Mouse (Mus musculus): ENCODE measurements around the gene Pgpep1. TPM values are rescaled to one million over a fixed set of nuclear protein-coding genes. Genes with fewer than 3 reads are reported as not detected.

Pgpep1 gene
- total and polyA plus RNA-seq, 3 experiments = 3.3 to 16.6 (median 9.4) TPM

DNA sequence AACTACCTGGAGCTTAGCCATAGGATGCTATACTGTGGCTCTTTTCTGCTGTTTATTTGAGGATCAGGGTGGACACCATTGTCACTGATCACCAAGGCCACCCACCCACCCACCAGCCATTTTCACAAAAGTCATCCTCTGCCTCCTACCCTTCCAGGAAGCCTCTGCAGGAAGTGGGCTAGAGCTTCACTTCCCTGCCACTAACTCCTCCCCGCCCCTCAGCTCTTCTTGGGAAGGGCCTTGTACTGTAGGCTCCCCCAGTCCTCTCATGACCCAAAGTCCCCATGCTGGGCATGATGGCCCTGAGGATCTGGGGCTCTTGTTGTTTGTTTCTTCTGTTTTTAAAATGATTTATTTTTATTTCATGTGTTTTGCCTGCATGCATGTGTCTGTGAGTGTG is 15.1 kb upstream of the Pgpep1 start:
- H3K27me3 ChIP-seq (ENCODE audit: insufficient read depth, low read length) = no peaks in the 10 kb centered on the region
- H3K36me3 ChIP-seq (replicated peaks) = peaks cover 63% of the 10 kb centered on the region
- peak overlapping the region; percentile 76; the same call in 1 of the 2 replicates for H3K4me3 ChIP-seq (ENCODE audit: low read depth, low read length)
- H3K9me3 ChIP-seq (replicated peaks) = no peaks in the 10 kb centered on the region
- TF ChIP-seq TAL1 (conservative IDR thresholded peaks at IDR 0.05; ENCODE audit: low read depth, low read length) = no peak
- no peak for TF ChIP-seq GATA2 (IDR thresholded peaks at IDR 0.05; ENCODE audit: borderline replicate concordance, low read depth, low read length)
- TF ChIP-seq POLR2AphosphoS5 (IDR thresholded peaks at IDR 0.05; ENCODE audit: insufficient replicate concordance, low read depth, low read length) = no peak
- TF ChIP-seq GATA1 (IDR thresholded peaks at IDR 0.05; ENCODE audit: borderline replicate concordance, low read length) = no peak
- no peak for TF ChIP-seq CTCF (IDR thresholded peaks at IDR 0.05; ENCODE audit: low read depth, low read length)
- H3K4me1 ChIP-seq (ENCODE audit: insufficient read depth, low read depth, low read length) = peaks cover 82% of the 10 kb centered on the region
- no peak for ATAC-seq (ENCODE audit: extremely low read depth, insufficient number of reproducible peaks, low FRiP score, poor library complexity, severe bottlenecking)
- no peak for DNase-seq (ENCODE audit: low spot score)

DNA sequence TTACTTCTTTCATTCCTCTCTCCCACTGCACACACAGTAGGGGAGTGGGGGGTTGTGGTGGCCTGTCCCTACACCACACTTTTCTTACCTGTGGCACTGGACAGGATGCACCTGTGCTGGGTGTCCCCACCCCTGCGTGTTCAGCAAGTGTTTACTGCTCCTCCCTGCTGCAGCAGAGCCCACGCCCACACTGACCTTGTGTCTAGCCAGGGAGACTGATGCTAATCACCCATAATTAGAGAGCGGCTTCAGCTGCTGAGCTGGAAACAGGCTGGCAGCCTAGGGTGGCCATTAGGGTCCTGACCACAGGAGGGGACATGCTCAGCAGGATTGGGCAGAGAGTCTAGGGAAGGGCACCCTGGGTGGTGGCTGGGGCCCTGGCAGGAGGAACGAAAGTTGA is 14.5 kb upstream of the Pgpep1 start:
- H3K4me3 ChIP-seq (ENCODE audit: low read depth, low read length) = peak overlapping the region; percentile 76; the same call in 1 of the 2 replicates
- H3K9me3 ChIP-seq (replicated peaks) = no peaks in the 10 kb centered on the region
- TF ChIP-seq GATA2 (IDR thresholded peaks at IDR 0.05; ENCODE audit: borderline replicate concordance, low read depth, low read length) (no peak), TAL1 (conservative IDR thresholded peaks at IDR 0.05; ENCODE audit: low read depth, low read length) (no peak), CTCF (IDR thresholded peaks at IDR 0.05; ENCODE audit: low read depth, low read length) (no peak), POLR2AphosphoS5 (IDR thresholded peaks at IDR 0.05; ENCODE audit: insufficient replicate concordance, low read depth, low read length) (no peak), GATA1 (IDR thresholded peaks at IDR 0.05; ENCODE audit: borderline replicate concordance, low read length) (no peak)
- DNase-seq (ENCODE audit: low spot score) (no peak), ATAC-seq (ENCODE audit: extremely low read depth, insufficient number of reproducible peaks, low FRiP score, poor library complexity, severe bottlenecking) (no peak)
- peaks cover 77% of the 10 kb centered on the region for H3K4me1 ChIP-seq (ENCODE audit: insufficient read depth, low read depth, low read length)
- H3K36me3 ChIP-seq (replicated peaks) = peaks cover 57% of the 10 kb centered on the region
- no peaks in the 10 kb centered on the region for H3K27me3 ChIP-seq (ENCODE audit: insufficient read depth, low read length)

DNA sequence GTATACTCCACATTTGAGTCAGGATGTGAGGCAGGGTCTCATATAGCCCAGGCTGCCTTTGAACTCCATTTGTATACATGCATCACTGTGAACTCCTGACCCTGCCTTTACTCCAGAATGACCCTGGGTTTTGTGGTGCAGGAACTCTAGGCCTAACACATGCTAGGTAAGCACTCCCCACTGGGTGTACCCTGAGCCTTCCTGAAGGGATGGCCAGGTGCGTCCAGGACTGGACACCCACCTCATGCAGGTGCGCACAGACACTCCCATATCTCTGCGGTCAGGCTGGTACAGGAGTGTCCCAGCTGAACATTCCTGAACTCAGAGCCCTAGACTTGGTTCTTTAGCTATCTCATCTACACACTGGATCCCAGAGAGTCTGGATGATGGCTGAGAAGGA is 13.9 kb upstream of the Pgpep1 start:
- Histone ChIP-seq H3K4me1 (ENCODE audit: insufficient read depth, low read depth, low read length) (peaks cover 71% of the 10 kb centered on the region), H3K4me3 (ENCODE audit: low read depth, low read length) (peak overlapping the region; percentile 76), H3K27me3 (ENCODE audit: insufficient read depth, low read length) (no peaks in the 10 kb centered on the region), H3K9me3 (replicated peaks) (no peaks in the 10 kb centered on the region), H3K36me3 (replicated peaks) (peaks cover 51% of the 10 kb centered on the region)
- TF ChIP-seq POLR2AphosphoS5 (IDR thresholded peaks at IDR 0.05; ENCODE audit: insufficient replicate concordance, low read depth, low read length) (no peak), TAL1 (conservative IDR thresholded peaks at IDR 0.05; ENCODE audit: low read depth, low read length) (no peak), CTCF (IDR thresholded peaks at IDR 0.05; ENCODE audit: low read depth, low read length) (no peak), GATA2 (IDR thresholded peaks at IDR 0.05; ENCODE audit: borderline replicate concordance, low read depth, low read length) (no peak), GATA1 (IDR thresholded peaks at IDR 0.05; ENCODE audit: borderline replicate concordance, low read length) (no peak)
- DNase-seq (ENCODE audit: low spot score) (no peak), ATAC-seq (ENCODE audit: extremely low read depth, insufficient number of reproducible peaks, low FRiP score, poor library complexity, severe bottlenecking) (no peak)

DNA sequence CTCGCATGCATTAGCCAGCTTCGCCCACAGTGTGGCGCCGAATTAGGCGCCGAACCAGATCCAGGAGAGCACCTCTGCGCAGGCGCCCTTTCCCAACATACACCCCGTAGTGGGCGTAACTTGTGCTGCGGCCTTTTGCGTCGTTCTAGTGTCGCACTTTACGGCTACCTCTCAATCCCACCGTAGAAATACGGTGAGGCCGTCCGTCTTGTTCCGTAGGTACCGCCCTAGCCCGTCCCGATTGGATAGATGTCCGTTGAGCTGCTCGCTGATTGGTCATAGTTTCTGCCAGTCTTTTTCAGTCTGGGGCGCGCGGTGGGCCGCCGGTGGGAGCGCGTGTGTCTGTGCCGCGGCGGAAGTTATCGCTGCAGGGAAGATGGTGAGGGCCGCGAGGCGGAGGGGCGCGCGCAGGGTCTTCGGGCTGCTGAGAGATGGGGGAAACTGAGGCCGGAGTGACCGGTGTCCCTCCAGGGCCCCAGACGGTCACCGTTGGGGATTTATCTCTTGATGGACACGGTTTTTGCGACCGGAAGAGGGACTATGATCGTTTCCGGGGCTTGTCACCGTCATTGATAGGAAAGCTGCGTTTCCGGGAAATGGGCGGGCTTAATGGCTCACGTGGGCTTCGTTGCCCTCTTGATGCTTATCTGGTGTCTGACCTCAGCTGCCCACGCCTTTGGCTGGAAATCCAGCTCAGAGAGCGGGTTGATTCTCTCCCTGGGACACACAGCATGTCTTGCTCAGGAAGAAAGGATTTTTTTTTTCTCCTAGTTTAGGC is 13.1 kb upstream of the Pgpep1 start, which contains the start of gene Lsm4:
Lsm4 (plus strand) TSS at position 170 of the 778 bp plus-strand sequence.
- ATAC-seq (ENCODE audit: extremely low read depth, insufficient number of reproducible peaks, low FRiP score, poor library complexity, severe bottlenecking) (peak; percentile 95), DNase-seq (ENCODE audit: low spot score) (peak; percentile 97)
- Histone ChIP-seq H3K36me3 (replicated peaks) (peaks cover 42% of the 10 kb centered on the region), H3K9me3 (replicated peaks) (no peaks in the 10 kb centered on the region), H3K4me3 (ENCODE audit: low read depth, low read length) (peak within 1 kb of the TSS; percentile 76), H3K4me1 (ENCODE audit: insufficient read depth, low read depth, low read length) (peaks cover 64% of the 10 kb centered on the region), H3K27me3 (ENCODE audit: insufficient read depth, low read length) (no peaks in the 10 kb centered on the region)
- peak; percentile 98 for TF ChIP-seq GATA2 (IDR thresholded peaks at IDR 0.05; ENCODE audit: borderline replicate concordance, low read depth, low read length)
- TF ChIP-seq GATA1 (IDR thresholded peaks at IDR 0.05; ENCODE audit: borderline replicate concordance, low read length) = no peak
- TF ChIP-seq CTCF (IDR thresholded peaks at IDR 0.05; ENCODE audit: low read depth, low read length) = peak; percentile 42
- TF ChIP-seq POLR2AphosphoS5 (IDR thresholded peaks at IDR 0.05; ENCODE audit: insufficient replicate concordance, low read depth, low read length) = no peak

- peaks cover 35% of the 10 kb centered on the region for H3K36me3 ChIP-seq (replicated peaks)
- peaks cover 56% of the 10 kb centered on the region for H3K4me1 ChIP-seq (ENCODE audit: insufficient read depth, low read depth, low read length)
- peak overlapping the region; percentile 76 for H3K4me3 ChIP-seq (ENCODE audit: low read depth, low read length)
- H3K9me3 ChIP-seq (replicated peaks) = no peaks in the 10 kb centered on the region; the same call in 1 of the 2 replicates
- H3K27me3 ChIP-seq (ENCODE audit: insufficient read depth, low read length) = no peaks in the 10 kb centered on the region
- TF ChIP-seq TAL1 (conservative IDR thresholded peaks at IDR 0.05; ENCODE audit: low read depth, low read length) = no peak
- TF ChIP-seq POLR2AphosphoS5 (IDR thresholded peaks at IDR 0.05; ENCODE audit: insufficient replicate concordance, low read depth, low read length) = no peak
- TF ChIP-seq GATA2 (IDR thresholded peaks at IDR 0.05; ENCODE audit: borderline replicate concordance, low read depth, low read length) = no peak
- no peak for TF ChIP-seq CTCF (IDR thresholded peaks at IDR 0.05; ENCODE audit: low read depth, low read length)
- no peak for TF ChIP-seq GATA1 (IDR thresholded peaks at IDR 0.05; ENCODE audit: borderline replicate concordance, low read length)
- ATAC-seq (ENCODE audit: extremely low read depth, insufficient number of reproducible peaks, low FRiP score, poor library complexity, severe bottlenecking) = no peak
- DNase-seq (ENCODE audit: low spot score) = no peak
Measured at GRCm38 (mm10) chr8:70672325-70673078, 12.3 kb upstream of the Pgpep1 start.

All from G1E (cell line).